Mouse (Mus musculus): ENCODE measurements around the gene Tuba8.

- TF ChIP-seq CTCF (IDR thresholded peaks at IDR 0.05; ENCODE audit: low read depth) (no peak), EP300 (IDR thresholded peaks at IDR 0.05; ENCODE audit: low read depth) (peak; percentile 65; the same call in 1 of the 2 replicates)
Measured at GRCm38 (mm10) chr6:121270156-121270555, 59.7 kb downstream of the Tuba8 start.
